Mouse (Mus musculus) brain, embryonic 14.5 days (tissue): ENCODE measurements around the gene Col1a2. TPM values are rescaled to one million over a fixed set of nuclear protein-coding genes. Genes with fewer than 3 reads are reported as not detected.

Experiments
- DNase-seq: peaks from one replicate; pipeline ENCODE4 v3.0.0-alpha.2; 2011; ENCODE audit warnings: low read depth
- CTCF ChIP-seq: fragments of 200-500 bp; IDR thresholded peaks from 2 replicates; pipeline ENCODE4 v1.5.1; 2012; ENCODE audit warnings: inconsistent platforms, mild to moderate bottlenecking, moderate library complexity, borderline replicate concordance; ENCODE audit not compliant: insufficient read depth, insufficient read length; ENCODE audit errors: extremely low read depth
- POLR2A ChIP-seq: fragments of 200-500 bp; IDR thresholded peaks from 2 replicates; pipeline ENCODE4 v1.6.1; 2012; ENCODE audit warnings: mild to moderate bottlenecking, inconsistent platforms, borderline replicate concordance; ENCODE audit not compliant: poor library complexity, insufficient read depth, insufficient read length, severe bottlenecking; ENCODE audit errors: extremely low read depth
- polyA plus RNA-seq: library from polyadenylated mRNA; depleted of rRNA; stranded (reverse); fragments of >200 nt; gene quantifications from 2 replicates; pipeline ENCODE4 v1.2.3, GENCODE M21; 2012; rRNA removed

The Col1a2 gene
- 66.5 and 187 TPM in 2 replicates for polyA plus RNA-seq

DNA sequence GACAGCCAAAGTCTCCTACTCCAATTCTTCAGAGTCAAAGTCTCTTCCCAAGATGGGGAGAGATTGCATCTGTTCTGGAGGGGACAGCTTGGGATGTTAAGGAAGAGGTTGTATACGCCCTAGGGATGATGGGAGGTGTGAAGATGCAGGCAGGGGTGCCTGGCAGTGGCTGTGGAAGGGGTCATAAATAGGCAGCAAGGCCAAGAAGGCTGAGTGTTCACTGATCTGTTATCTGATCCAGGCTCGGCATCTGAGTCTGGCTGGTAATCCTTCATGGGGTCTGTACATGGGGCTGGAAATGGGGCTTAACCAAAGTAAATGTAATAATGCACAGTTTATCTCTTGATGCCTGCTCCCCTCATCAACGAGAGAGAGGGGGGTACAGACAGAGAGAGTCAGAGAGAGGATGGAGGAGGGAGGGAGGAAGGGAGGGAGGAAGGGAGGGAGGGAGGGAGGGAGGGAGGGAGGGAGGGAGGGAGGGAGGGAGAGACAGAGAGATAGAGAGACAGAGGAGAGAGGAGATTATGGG is at the start of gene Col1a2:
Col1a2 (plus strand) TSS at position 212 of the 529 bp plus-strand sequence.
- DNase-seq = no peak
- TF ChIP-seq CTCF (no peak), POLR2A (no peak)

DNA sequence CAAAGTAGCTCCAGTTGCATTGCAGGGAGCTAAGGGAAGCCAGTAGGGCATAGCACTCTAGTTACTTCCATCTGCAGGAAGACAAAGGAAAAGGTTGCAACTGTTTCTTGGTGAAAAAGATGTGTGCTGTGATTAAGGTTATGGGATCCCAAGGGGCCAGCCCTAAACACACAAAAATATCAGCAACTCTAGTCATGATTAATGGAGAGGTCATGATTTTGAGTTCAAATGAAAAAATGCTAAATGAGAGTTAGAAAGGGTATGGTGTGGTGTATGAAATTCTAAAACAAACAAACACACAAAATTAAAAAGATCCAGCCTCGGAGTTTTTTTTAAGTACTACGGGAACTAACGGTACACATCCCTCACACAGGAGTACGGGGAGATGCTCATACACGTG is 49.1 kb upstream of the Col1a2 start:
- DNase-seq = no peak
- no peak for TF ChIP-seq POLR2A
- no peak for TF ChIP-seq CTCF

- peak; percentile 22 for DNase-seq
Measured at GRCm38 (mm10) chr6:4455961-4456617, 48.5 kb upstream of the Col1a2 start.

DNA sequence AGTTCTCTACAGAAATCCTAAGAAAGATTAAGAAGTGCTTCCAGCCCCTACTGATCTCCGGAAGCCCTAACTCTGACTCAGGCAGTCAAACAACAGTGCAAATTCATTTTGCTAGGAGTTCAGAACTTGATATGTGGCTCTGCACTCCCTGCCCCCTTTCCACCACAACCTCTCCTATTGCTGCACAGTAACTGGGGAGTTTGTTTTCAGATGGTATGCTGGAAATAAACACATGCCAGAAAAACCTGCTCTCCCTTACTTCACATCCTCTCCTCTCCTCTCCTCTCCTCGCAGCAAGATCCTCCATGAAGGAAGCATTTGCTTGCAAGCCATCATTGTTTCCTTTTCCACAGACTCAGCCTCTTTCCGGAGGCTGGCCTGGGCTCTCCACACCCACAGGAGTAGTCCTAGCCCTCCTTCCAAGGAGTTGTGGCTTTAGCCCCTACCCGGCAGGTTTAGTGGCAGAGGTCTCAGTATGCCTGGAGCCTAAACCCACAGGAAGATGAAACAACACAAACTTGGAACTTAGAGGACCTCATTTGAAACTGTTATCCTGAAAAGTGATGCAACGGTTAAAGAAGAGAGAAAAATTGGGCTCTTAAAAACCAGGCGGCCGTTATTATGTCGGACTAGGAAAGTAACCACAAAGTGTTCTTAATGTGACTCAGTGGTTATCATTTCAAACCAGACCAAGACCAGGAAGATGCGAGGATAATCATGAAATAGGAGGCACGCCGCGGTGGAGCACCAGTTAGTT is 47.7 kb upstream of the Col1a2 start:
- TF ChIP-seq CTCF = no peak
- no peak for TF ChIP-seq POLR2A
- DNase-seq = no peak

More at GRCm38 (mm10) chr6:4455961-4456617, 48.5 kb upstream of the Col1a2 start:
- TF ChIP-seq POLR2A (no peak), CTCF (no peak)

DNA sequence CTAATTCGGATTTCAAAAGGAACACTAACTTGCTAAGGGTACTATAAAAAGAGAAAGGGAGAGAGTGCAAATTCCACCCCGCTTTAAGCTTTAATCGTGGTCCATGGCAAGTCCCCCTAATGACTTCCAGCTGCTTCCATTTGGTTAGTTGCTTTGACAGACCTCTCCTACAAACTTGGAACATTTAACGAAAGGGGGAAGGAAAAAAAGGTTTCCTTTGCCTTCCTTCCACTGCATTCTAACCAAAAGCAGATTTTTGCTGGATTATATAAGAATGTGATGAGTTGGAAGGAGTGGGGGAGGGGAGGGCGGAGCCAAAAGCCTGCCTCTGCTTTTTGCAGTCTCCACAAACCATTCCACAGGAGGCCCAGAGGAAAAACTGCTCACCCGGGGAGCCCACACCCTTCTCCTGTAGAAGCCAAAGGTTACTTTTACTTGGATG is 47.0 kb upstream of the Col1a2 start:
- peak; percentile 23 for DNase-seq

DNA sequence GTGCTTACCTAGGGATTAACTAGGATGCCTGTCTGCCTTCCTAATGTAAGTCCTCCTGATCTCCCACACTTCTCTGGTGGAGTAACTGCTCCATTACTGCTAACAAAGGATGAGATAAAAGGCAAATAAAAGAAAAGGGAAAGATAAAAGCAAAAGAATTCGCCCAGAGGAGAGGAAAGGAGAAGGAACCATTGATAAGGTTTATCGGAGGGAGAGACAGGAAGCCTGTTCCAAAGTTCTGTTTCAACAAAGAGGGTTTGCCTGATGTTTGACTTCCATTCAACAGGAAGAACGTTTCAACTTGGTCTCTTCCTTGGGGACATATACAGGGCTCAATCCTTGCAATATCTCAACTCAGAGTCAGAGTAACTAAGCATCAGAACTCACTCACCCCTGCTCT is 39.3 kb upstream of the Col1a2 start:
- TF ChIP-seq POLR2A (no peak), CTCF (no peak)
- no peak for DNase-seq

More for the DNA sequence above, 47.0 kb upstream of the Col1a2 start:
- TF ChIP-seq POLR2A (no peak), CTCF (no peak)

GRCm38 (mm10) chr6:4483577-4483936 is 21.1 kb upstream of the Col1a2 start:
- TF ChIP-seq POLR2A (no peak), CTCF (no peak)
- no peak for DNase-seq

- no peak for DNase-seq
- TF ChIP-seq POLR2A = no peak
- no peak for TF ChIP-seq CTCF
Measured at GRCm38 (mm10) chr6:4483937-4484601, 20.5 kb upstream of the Col1a2 start.

DNA sequence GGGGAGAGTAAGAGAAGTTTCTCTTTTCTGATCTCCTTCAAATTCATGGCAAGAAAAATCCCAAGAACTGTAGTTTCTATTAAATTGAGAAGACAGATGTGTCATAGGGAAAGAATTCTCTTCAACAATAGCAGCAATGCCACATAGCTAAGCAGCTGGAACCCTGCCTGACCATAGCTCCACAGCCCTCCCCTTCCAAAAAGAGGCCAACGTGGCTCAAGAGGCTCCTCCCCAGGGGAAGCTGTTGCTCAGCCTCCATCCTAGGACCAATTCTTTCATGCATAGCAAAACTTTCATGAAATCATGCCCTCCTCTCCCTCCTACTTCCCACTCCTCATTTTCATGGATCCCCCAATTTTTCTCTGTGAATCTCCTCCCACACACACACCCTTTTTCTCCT is 16.3 kb upstream of the Col1a2 start:
- peak; percentile 37 for DNase-seq
- TF ChIP-seq POLR2A = no peak
- TF ChIP-seq CTCF = no peak

DNA sequence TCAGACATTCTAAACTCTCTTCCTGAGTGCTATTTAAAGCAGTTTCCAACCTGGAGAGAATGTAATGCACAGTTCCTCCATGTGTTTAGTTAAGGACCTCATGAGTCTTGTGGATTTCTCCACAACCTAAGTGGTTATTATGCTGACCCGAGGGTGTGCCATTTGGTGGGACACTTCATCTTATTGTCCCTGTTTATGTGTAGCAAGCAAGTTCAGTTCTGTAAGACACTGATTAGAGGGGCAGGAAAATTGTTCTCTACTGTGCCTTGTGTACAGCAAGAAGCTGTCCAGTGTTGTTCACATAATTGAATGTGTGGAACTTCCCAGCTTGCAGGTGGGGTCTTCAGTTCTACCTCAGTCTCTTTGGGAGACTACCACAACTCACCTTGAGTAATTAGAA is 15.6 kb upstream of the Col1a2 start:
- TF ChIP-seq CTCF (no peak), POLR2A (no peak)
- no peak for DNase-seq

DNA sequence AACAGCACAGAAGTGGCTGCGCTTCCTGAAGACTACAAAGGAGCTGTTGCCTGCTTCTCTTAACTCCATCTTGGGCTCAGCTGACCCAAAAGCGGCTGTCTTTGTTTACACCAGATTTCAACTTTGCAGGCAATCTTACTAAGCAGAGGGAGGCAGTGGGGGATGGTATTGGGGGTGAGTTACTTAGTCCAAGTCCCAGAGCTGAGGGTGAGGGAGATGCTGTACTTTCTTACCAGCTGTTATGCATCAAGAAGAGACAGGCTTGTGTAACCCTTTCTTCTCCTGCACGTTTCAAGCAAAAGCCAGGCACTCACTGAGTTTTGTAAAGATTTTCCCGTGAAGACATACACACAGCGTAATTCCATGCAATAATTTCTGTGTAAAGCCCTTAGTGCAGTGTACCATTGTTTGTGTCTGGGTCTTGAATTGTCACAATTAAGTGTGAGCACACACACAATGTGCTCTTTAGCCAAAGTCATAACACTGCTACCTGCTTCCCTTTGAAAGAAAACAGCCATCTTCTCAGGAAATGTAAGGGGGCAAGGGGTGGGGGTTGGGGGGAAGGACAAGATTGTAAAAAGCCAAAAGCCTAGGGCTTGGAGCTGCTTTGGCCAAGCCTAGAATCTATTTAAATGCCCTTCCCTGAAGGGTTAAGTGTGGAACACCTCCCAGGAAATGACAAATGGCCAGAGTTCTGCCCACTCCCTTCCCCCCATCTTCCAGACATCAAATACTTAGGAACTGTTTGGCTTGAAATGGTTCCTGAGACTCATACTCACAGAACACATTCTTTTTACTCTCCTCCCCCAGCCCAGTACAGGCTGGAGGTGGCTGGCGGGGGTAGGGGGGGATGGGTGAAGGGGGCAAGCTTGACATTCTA is 15.0 kb upstream of the Col1a2 start:
- DNase-seq = peak; percentile 68
- TF ChIP-seq POLR2A = no peak
- TF ChIP-seq CTCF = no peak

DNA sequence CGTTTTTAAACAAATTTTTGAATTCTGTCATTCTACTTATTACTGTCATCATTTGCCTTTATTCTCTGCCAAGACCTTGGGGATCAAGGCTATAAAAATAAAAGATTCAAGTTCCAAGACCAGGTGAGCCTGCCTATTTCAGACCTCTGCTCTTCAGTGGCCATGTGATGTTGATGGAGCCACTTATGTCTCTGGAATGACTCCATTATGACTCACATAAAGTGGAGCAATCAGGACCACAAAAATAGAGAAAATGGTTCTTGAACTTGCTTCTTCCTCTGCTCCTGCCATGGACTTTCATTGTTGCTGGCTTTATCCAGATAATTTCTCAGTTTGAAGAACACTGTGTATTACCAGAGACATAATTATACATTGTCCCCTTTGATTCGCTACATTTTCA is 10.9 kb upstream of the Col1a2 start:
- no peak for DNase-seq
- TF ChIP-seq CTCF (no peak), POLR2A (no peak)
